Mouse (Mus musculus): ENCODE results near the gene Kcnq5. TPM values are rescaled to one million over a fixed set of nuclear protein-coding genes. Genes with fewer than 3 reads are reported as not detected.
"Not testable (repeated sequence)": the region's sequence is repeated elsewhere in the genome, so short reads cannot be mapped to it uniquely, and the experiment has no call there.

Kcnq5 gene
- polyA plus RNA-seq, 1 experiment from 2014 or later = 1.0 TPM

GRCm38 (mm10) chr1:21383256-21383655, 578.5 kb downstream of the Kcnq5 start, which contains the start of gene Khdc1b:
Khdc1b (plus strand) TSS chr1:21383556.
- Histone ChIP-seq H3K9me3 (replicated peaks) (no peaks in the 10 kb centered on the region; the same call in 1 of the 2 replicates), H3K36me3 (no peaks in the 10 kb centered on the region), H3K27me3 (replicated peaks) (no peaks in the 10 kb centered on the region), H3K4me2 (no peak within 1 kb of the TSS), H3K27ac (no peak within 1 kb of the TSS), H3K4me1 (no peaks in the 10 kb centered on the region), H3K9ac (no peak within 1 kb of the TSS), H3K4me3 (no peak within 1 kb of the TSS)
- whole genome bisulfite sequencing (ENCODE audit: insufficient replicate concordance) = 76% methylated on average over 1 of the region's 1 CpGs
- no peak for ATAC-seq

- H3K27ac ChIP-seq; H3K27me3 ChIP-seq (replicated peaks); ATAC-seq; H3K36me3 ChIP-seq; H3K9me3 ChIP-seq (replicated peaks); H3K4me1 ChIP-seq; H3K4me2 ChIP-seq; H3K9ac ChIP-seq; H3K4me3 ChIP-seq: not testable (repeated sequence)
- WGBS (ENCODE audit: insufficient replicate concordance) = 44% methylated on average over 1 of the region's 1 CpGs
Observed at GRCm38 (mm10) chr1:21368031-21368430, 593.7 kb downstream of the Kcnq5 start, which contains the start of gene Khdc1c. Khdc1c (plus strand) TSS chr1:21368331.

GRCm38 (mm10) chr1:21349341-21349740, 612.4 kb downstream of the Kcnq5 start, which contains the start of gene Khdc1a:
Khdc1a (plus strand) TSS chr1:21349641.
- H3K4me1 ChIP-seq = no peaks in the 10 kb centered on the region
- H3K9ac ChIP-seq = no peak within 1 kb of the TSS
- H3K9me3 ChIP-seq (replicated peaks) = no peaks in the 10 kb centered on the region
- H3K36me3 ChIP-seq = no peaks in the 10 kb centered on the region
- H3K4me2 ChIP-seq = no peak within 1 kb of the TSS
- no peak for ATAC-seq
- no peaks in the 10 kb centered on the region for H3K27me3 ChIP-seq (replicated peaks)
- no peak within 1 kb of the TSS for H3K27ac ChIP-seq
- H3K4me3 ChIP-seq = no peak within 1 kb of the TSS
- 60% methylated on average over 2 of the region's 2 CpGs for WGBS (ENCODE audit: insufficient replicate concordance)
